Mouse (Mus musculus) right cerebral cortex, postnatal 25 days (tissue): ENCODE data around the gene Trpv5.

Experiments used
- DNase-seq: peaks from one replicate; pipeline ENCODE4 v3.0.0; 2022

Trpv5 gene

DNA sequence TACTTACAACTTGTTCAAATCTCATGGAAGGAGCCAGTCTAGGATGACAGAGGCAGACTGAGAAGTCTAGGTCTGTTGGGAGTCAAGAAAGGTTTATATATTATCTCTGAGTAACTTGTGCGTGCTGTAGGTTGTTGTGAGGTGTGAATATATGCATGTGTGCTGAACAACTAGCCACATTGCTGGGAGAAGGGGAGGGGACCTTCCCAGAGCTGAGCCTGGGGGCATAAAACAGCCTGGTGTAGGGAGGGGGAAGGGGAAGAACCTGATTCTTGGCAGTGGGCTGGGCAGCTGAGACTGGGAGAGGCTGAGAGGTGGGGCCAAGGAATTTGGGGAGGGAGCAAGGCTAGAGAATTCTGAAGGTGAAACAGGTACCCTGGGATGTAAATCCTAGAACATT is at the start of gene Trpv5:
Gene Trpv5, minus strand, starts transcription at position 101 of the 400 bp plus-strand sequence.
- no peak for DNase-seq

DNA sequence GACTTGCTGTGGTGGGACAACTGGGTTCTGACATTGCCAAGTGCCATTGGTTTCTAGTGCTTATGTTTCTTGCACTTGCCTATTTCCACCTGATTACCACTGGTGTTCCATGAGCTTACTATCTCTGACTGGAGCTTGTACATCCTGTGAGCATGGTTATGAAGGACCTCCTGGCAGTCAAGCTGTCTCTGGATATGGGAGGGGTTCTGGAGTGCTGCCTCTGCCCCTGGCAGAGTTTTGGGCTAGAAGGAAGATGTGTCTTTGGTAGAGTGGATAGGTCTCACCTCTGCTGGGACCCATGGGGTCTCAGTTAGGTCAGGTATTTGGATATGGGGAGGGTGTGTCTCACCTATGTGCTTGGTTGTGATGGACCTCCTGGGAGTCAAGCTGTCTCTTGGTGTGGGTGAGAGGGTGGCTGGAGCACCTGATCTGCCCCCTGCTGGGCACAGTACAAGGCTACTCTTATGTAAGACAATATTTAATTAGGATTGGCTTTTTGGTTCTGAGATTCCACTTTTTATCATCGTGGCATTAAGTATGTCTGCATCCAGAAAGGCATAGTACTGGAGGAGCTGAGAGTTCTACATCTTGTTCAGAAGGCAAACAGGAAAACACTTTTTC is 47.5 kb upstream of the Trpv5 start:
- DNase-seq = no peak

DNA sequence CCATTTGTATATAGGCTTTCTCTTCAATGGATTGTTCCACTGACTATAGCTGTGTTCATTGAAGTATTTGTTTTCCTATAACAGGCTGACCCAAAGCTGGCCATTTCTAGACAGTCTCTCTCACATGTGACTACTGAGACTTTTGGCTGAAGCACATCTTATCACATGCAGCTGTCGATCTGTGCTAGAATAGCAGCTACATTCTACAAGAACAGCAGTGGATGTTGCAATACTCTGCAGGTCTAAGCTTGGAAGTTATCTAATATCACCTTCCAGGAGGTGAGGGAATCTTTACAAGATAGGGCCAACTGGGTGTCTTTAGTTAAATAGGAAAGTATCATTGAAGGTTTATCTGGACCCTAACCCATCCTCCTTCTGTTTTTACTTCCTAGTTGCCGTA is 40.9 kb upstream of the Trpv5 start:
- DNase-seq = no peak

DNA sequence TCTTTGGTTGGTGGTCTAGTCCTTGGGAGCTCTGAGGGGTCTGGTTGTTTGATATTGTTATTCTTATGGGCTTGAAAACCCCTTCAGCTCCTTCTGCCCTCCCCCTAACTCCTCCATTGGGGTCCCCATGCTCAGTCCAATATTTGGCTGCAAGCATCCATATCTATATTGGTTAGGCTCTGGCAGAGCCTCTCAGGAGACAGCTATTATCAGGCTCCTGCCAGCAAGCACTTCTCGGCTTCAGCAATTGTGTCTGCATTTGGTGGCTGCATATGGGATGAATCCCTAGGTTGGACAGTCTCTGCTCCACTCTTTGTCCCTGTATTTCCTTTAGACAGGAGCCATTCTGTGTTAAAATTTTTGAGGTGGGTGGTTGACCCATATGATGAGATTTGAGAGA is 29.7 kb upstream of the Trpv5 start:
- DNase-seq = no peak

DNA sequence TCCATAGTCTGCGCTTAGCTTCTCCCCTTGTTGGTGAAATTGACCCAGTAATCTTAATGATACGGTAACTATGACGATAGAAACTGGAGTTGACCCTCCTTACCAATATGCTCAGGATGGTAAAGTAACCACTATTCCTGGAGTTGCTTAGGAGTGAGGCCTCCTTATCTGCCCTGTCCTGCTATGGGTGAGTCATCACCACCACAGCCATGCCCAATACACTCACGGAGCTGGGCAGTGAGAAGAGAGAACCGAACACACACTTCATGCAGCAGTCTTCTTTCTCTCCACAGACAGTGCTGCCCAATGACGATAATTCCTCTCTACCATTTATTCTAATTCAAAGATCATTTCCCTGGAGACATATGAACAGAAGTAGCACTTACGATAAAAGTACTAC is 25.7 kb upstream of the Trpv5 start:
- DNase-seq = no peak

DNA sequence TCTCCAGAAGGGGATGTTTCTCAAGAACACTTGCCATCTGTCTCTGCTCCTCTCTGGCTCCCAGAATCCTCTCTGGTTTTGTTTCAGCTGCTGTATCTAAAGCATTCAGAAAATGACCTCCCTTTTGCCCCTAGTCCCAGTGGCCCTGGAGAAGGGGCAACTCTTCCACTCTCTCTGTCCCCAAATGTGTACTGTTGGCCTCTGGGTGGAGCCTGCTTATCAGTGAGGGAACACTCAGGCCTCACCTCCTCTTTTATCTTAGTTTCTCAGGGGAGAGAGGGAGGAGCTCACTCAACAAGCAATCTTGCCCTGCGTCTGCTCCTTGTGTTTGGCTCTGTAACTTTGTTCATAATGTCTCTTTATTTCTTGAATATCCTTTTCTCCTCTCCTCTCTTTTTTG is 23.6 kb upstream of the Trpv5 start, which contains the start of gene Kel:
Gene Kel, minus strand, starts transcription at position 217 of the 400 bp plus-strand sequence.
- no peak for DNase-seq

DNA sequence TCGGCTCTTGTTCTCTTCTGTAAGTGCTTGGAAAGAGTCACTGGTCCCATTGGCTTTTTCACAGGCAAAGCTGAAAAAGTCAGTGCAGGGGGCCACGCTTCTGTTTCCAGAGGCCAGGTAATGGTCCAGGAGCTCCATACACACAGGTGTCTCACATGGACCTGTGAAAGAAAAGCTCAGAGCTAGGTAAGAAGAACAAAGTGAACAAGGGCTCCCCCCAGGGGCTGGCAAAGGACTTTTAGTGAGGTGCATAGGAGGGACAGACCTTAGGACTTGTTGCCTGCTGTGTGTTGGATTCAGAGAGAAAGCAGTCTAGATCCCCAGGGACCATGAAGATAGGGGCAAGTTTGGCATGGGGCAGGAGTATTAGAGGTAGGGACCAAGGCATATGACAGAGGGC is 22.4 kb upstream of the Trpv5 start:
- no peak for DNase-seq

DNA sequence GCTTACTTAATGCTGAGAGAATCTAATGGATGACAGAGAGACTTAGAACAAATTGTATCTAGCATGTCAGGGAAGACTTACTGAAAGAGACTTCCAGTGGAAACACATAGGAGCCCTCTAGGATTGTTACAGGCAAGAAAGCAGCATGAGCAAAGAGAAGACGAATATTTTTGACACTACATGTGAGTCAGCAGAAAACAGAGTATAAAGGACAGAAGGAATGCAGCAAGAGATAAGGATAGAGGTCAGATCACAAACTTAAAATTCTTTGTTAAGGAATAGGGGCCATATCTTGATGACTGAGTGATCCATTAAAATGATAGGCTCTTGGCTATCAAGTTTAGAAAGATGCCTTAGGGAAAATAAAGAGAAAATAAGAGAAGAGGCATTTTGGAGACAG is 20.7 kb upstream of the Trpv5 start:
- no peak for DNase-seq

DNA sequence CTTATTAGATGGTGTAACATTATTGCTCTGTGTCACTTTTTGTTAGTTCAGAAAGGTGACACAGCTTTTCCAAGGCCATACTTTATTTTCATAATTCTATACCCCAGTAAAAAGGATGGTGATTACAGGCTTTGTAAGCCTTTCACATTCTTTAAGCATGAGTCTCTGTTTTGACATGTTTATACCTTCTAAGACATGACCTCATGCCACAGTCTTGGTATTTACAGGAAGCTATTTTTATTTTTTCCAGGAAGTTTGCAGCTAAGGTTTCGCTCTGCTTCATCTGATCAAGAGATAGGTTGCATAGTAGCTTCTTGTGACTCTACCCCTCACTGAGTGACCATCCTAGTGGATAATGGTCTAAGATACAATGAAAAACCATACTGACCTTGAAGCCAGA is 13.8 kb upstream of the Trpv5 start:
- no peak for DNase-seq

DNA sequence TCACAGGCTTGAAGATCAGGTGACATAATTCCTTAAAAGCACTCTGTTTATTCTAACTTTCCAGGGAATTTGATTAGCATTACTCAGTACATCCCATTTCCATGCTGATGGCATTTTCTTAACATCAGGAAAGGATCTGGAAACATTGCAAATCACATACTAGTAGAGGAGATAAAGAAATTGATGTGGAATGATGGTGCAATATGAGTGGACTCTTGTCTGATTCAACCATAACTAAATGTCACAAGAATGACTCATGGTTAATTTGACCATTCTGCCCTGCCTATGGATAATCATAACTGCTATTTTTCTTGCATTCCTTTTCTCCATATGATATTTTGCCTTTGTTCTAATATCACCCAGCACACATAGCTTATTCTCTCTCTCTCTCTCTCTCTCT is 11.6 kb upstream of the Trpv5 start:
- no peak for DNase-seq

DNA sequence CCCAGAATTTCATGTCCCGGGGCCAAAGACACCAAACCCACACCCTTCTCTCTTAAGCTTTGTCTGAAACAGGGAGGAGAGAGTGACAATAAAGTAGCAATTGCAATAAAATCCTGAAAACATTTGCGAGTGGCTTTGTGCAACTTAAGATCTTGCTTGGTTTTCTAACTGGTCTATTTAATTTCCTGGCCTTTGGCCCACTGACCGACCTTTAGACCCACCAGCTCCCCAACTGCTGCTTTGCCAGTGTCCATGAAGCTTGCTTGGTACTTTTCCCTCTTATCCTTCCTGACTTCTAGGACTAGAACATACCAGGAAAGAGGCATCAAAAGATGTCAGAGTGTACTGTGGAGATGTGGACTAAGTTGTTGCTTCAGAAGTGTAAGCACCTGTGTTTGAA is 5.0 kb upstream of the Trpv5 start:
- no peak for DNase-seq

DNA sequence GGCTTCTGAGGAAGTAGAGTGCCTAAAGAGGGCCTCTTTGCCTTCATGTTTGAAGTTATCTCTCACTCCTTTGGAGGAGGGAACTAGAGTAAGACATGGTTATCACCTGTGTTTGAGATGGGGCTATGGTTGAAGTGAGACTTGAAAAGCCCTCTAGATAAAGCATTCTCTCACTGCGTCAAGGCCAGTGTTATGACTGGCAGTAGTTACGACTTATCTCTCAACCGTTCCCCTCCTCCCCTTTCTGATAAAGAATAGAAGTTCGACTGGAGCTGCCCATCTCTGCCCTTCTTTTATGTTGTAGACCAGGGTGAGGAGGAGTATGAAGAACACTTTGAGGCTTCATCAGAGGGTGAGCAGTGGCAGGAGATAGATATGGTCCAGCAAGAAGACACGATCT is 4.3 kb upstream of the Trpv5 start:
- DNase-seq = no peak

DNA sequence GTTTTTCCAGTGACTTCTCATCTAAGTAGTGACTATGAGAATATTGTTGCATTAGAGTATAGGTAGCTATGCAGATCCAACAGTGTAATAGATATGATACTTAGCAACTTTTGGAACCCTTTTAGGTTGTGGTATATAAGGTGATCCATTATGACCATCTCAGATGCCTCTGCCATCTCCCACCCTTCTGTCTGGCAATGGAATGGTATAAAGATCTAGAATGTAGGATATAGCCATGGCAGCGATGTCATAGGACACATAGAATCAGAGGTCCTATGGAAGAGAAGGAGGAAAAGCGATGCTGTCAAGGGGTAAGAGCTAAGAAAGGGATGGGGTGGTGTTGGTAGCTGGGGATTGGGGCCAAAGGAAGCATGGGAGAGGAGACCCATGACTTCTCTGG is 3.6 kb upstream of the Trpv5 start, which contains the start of gene Llcfc1:
Gene Llcfc1, plus strand, starts transcription at position 301 of the 400 bp plus-strand sequence.
- no peak for DNase-seq

DNA sequence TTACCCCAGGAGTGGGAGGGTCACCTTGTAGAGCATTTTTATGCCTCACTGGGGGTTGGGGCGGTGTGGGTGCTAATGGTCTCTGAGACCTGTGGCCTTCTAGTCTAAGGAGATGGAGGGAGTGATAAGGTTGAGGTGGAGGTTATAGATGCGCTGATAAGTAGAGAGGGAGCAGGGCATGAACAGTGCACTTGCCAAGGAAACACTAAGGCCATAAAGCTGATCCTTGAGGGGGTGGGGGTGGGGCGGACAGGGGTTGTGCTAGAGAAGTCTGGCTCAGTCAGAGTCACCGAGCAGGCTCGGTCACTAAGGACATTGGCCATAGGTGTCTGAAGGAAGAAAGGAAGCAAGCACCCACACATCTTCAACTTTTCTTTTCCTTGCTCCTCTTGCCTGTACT is 1.1 kb upstream of the Trpv5 start:
- DNase-seq = no peak

DNA sequence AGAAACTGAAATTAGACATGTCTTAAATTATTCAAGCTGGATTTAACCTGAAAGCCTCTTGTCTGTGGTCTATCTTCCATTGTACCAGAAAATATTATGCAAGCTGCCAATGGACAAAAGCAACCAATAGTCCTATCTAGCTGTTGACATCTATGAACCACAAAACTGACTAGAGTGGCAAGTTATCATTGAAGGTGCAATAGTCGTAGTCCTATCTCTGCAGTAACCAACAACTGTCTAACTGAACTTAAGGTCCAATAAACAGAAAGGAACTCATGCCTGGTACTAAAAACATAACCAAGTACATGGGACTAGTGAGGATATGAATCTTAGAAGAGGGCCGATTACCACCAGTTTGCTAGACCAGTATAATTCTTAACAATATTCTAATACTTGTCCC is 4.0 kb downstream of the Trpv5 start:
- DNase-seq = no peak

DNA sequence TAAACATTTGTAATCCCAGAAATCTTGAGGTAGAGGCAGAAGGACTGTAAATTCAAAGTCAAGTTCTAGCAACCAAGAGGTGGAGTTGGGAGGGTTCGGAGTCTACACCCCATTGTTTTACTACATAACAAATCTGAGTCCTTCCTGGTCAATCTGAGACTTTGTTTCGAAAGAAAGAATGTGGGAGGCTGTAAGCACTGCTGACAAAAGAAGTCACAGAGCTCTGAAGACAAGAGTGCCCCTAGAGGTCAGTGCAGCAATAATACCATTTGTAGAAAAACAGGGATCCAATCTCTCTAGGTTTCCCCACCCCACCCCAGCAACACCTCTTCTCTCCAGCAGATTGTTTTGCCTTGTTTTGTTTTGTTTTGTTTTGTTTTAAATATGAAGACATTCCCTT is 18.2 kb downstream of the Trpv5 start:
- DNase-seq = no peak

DNA sequence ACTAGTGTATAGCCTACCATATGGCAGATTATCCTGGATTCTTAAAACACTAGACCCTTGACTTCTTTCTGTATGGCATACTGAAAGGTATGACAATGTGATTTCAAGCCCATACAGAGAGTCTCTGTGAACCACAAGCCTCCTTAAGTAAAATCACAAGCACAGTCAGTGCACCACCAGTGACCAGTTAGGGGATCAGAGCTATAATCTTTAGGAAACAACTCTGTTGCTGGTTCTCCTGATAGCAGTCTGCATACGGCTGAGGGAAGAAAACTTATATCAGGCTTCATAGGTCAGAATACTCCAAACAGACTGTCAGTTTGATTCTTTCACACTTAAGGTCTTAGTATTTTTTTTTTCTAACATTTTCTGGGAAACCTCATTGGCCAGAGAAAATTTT is 22.1 kb downstream of the Trpv5 start:
- DNase-seq = no peak

DNA sequence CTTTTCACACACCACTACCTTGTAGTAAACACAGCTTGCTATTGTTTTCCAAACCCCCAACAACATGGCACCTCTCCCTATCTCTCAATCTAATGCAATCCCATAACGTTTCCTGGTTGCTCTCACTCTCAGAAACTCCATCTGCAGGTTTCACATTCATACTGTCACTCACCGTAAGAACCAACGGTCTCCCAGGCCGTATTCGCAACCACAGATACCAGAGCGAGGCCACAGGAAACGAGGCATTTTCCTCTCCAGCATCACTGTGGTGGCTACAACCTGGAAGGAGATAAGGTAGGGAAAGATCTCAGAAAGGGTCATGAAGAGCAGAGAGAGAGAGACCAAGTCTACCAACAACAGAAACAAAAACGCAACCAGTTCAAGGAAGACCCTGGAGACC is 25.9 kb downstream of the Trpv5 start:
- DNase-seq = no peak

DNA sequence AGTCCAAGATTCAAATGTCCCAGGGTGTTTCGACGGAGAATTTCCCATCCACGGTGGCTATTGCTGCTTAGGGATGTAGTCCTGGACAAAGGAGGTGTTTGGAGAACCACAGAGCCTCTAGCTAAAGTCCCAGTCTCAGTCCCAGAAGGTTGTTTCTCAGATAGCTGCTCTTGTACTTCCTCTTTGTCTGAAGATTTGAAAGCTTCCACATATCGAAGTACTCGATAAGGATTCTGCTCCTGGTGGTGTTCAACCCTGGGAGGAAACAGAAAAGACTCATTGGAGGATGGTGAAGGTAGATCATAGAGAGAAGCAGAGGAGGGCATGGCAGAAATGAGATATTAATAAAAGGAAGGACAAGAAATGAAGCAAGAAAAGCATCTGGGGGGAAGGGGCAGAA is 27.4 kb downstream of the Trpv5 start:
- no peak for DNase-seq

DNA sequence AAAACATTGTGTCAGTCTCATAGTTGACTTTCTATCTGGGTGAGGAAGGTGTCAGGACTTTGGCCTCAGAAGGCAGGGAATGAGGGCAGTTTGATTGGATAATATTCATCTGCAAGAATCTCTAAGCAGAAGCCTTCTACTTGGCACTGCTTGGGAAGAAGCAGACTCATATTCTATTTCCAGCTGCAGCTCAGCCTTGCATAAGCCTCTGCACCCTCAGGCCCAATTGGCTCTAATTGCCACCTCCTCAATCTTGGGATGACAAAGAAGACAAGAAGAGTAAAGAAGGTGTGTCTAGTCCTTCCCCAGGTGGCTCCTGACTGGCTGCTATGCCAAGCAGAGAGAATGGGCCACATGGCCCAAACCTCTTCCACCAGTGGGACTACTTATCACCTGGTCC is 33.9 kb downstream of the Trpv5 start:
- DNase-seq = no peak

DNA sequence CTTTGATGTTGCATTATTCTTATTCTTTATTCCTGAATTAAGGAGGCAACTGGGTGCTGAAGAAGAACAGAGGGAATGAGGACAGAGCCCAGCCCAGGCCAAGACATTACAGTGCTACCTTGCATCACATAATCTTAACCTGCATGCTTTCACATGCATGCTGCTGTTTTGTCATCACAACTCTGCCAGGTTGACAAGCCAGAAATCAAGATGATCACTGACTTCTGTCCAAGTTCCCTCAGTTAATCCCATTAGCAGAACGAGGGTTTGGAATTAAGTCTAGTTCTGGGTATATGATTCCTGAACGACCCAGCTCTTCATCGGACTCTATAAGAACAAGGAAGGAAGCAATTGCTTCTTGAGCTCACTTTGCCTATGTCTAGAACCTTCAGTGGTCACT is 34.3 kb downstream of the Trpv5 start:
- DNase-seq = no peak

DNA sequence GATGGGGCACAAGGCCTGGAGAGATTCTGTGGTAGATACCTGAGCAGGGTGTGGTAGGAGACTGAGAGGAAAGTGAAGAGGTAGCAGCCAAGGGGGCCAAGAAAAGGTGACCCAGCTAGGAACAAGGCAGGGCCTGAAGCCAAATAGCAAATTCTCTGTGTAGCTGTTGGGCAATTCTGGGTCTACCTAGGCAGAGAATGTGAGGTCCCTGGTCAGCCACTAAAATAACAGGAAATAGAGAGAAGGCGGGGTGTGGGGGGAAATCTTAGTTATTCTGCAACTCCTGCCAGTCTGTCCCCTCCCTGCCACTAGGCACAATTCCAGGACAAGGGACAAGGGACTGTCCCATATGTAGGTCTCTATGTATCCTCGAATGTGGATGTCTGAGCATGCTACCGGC is 37.3 kb downstream of the Trpv5 start:
- DNase-seq = no peak

DNA sequence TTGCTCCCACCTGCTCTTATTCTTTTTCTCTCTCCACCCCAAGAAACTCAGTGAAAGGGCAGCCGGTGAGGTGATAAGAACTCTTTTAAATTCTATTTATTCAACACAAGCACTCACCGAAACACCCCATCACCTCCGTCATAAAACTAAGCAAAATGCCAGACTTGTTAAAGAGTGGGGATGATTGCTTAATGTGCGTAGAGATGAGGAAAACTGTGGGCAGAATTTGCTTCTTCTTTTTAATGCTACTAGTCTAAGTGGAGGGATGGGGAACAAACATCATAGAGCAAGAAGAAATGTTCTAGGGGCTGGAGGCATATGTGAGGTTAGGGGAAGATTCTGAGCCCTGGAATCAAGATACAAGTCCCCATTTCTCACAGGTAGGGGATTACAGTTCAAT is 37.8 kb downstream of the Trpv5 start:
- DNase-seq = no peak

DNA sequence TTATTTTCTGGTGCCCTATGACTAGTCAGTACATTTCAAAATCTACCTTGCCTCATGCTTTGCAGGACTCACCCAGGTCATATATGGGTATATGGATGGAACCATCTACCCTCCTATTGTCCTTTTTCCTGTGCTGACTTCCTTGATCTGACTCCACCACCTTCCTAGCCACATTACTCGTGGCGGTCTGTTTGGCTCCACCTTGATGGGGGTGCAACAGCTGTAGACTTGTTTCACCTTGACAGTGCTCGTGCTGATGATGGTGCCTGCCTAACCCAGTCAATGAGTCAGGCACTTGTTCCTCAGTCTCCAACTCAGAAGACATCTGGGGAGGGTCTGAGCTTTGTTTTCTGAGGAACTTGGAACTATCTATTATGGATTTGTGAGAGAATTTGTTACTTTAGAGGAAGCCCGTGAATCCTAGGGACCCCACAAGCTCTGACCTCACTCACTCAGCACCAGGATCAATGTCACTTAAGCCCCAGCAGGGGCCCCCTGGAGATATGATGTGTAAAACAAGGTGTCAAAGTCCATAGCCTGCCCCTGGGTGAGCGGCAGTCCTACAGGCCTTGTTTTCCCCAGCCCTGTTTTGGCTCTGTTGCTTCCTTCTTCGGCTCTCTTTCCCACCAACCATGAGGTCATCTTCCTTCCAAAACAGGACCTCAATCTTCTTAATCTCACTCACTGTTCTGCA is 39.2 kb downstream of the Trpv5 start:
- no peak for DNase-seq

DNA sequence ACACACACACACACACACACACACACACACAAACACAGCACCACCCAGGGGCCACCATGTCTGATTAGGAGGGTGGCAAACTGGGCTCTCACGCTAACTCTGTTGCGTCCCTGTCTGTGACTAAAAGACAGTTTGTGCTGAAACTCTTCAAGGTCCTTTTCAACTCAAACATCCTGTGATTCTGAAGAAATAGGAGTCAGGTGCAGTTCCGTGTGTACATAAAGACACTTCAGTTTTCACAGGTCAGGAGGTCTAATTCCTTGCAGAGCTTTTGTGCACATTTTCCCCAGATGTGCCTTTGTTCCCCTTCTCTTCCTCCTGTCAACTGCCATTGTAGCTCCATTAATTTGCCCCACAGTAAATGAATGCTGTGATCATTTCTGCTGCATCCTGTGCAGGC is 40.1 kb downstream of the Trpv5 start:
- no peak for DNase-seq
